Mouse (Mus musculus) CH12.LX (cell line): ENCODE measurements at regions not wholly inside any gene's neighbourhood (a gene's known extent, or its start where the extent isn't known, plus 50 kb on each side); places are given as distances from the start of the nearest gene placed in this dataset.
A peak's percentile ranks its signal among the peaks of the same experiment; 100 is the strongest.

Experiments
- DNase-seq: peaks from one replicate; pipeline ENCODE4 v3.0.0-alpha.2; 2013; ENCODE audit errors: extremely low read depth
- H3K27ac ChIP-seq: 2 replicates; pipeline ENCODE4 v1.5.1; 2012; ENCODE audit warnings: low read depth, mild to moderate bottlenecking, control low read depth, moderate library complexity; ENCODE audit not compliant: insufficient read depth
- H3K27me3 ChIP-seq: replicated peaks from 2 replicates; pipeline ENCODE3; 2012; ENCODE audit warnings: inconsistent platforms
- H3K36me3 ChIP-seq, 2 experiments: replicated peaks in 1 of 2; 2 replicates each; pipeline versions ENCODE3 to v1.6.1; 2012; ENCODE audit warnings: inconsistent platforms in 1 of 2, low read length in 1 of 2, mild to moderate bottlenecking in 1 of 2, mixed read lengths in 1 of 2, moderate library complexity in 1 of 2; ENCODE audit not compliant: control insufficient read depth in 1 of 2, insufficient read depth in 1 of 2
- H3K4me1 ChIP-seq, 2 experiments: 2 replicates each; pipeline ENCODE4 v1.6.1; 2012; ENCODE audit warnings: inconsistent platforms in 1 of 2, moderate library complexity in 1 of 2; ENCODE audit not compliant: insufficient read depth in 2 of 2, control insufficient read depth in 1 of 2
- H3K4me2 ChIP-seq: 2 replicates; pipeline ENCODE4 v1.6.1; 2012; ENCODE audit warnings: low read depth, mild to moderate bottlenecking, control low read depth; ENCODE audit not compliant: poor library complexity, insufficient read depth, severe bottlenecking
- H3K4me3 ChIP-seq, 3 experiments: fragments of 150-350 bp in 1 of 3; sonication (generic) in 1 of 3; replicated peaks in 1 of 3; 2 replicates each; pipeline versions ENCODE3 to v1.5.1; 2011 to 2012; ENCODE audit warnings: low read depth in 2 of 3, low read length in 2 of 3, mild to moderate bottlenecking in 2 of 3, moderate library complexity in 2 of 3, control low read depth in 1 of 3, improper control_type of control experiment in 1 of 3, inconsistent platforms in 1 of 3, mixed read lengths in 1 of 3; ENCODE audit not compliant: poor library complexity in 1 of 3
- H3K79me2 ChIP-seq: replicated peaks from 2 replicates; pipeline ENCODE4 v1.6.1; 2012; ENCODE audit warnings: mild to moderate bottlenecking, moderate library complexity; ENCODE audit not compliant: control insufficient read depth, poor library complexity, insufficient read depth, severe bottlenecking; ENCODE audit errors: extremely low read depth
- H3K9ac ChIP-seq: 2 replicates; pipeline ENCODE4 v1.6.1; 2012; ENCODE audit warnings: low read depth, mild to moderate bottlenecking, control low read depth, moderate library complexity; ENCODE audit not compliant: insufficient read depth
- H3K9me3 ChIP-seq: replicated peaks from 2 replicates; pipeline ENCODE3; 2012; ENCODE audit warnings: low read length, inconsistent platforms, mixed read lengths
- CTCF ChIP-seq, 2 experiments: IDR thresholded peaks in 1 of 2; conservative IDR thresholded peaks in 1 of 2; 2 replicates each; pipeline ENCODE4 v1.5.1; 2011 to 2012; ENCODE audit warnings: low read depth in 2 of 2, low read length in 2 of 2, improper control_type of control experiment in 1 of 2, inconsistent platforms in 1 of 2, mild to moderate bottlenecking in 1 of 2, moderate library complexity in 1 of 2
- GABPA ChIP-seq: IDR thresholded peaks from 2 replicates; pipeline ENCODE4 v1.6.1; 2012; ENCODE audit warnings: low read depth, low read length, improper control_type of control experiment, inconsistent platforms; ENCODE audit not compliant: insufficient replicate concordance
- HCFC1 ChIP-seq: IDR thresholded peaks from 2 replicates; pipeline ENCODE4 v1.6.1; 2012; ENCODE audit warnings: low read depth, mild to moderate bottlenecking, inconsistent platforms, low read length, improper control_type of control experiment
- IRF4 ChIP-seq: IDR thresholded peaks from 2 replicates; pipeline ENCODE4 v1.6.1; 2014; ENCODE audit warnings: low read depth, mild to moderate bottlenecking, inconsistent platforms, low read length, improper control_type of control experiment
- JUND ChIP-seq: conservative IDR thresholded peaks from 2 replicates; pipeline ENCODE4 v1.6.1; 2011; ENCODE audit warnings: low read depth, low read length, improper control_type of control experiment
- MAX ChIP-seq: IDR thresholded peaks from 2 replicates; pipeline ENCODE4 v1.6.1; 2011; ENCODE audit warnings: low read length, improper control_type of control experiment
- MAZ ChIP-seq: IDR thresholded peaks from 2 replicates; pipeline ENCODE4 v1.6.1; 2012; ENCODE audit warnings: low read depth, mild to moderate bottlenecking, inconsistent platforms, low read length, improper control_type of control experiment, moderate library complexity
- MEF2A ChIP-seq: IDR thresholded peaks from 2 replicates; pipeline ENCODE4 v1.6.1; 2014; ENCODE audit warnings: low read depth, mild to moderate bottlenecking, inconsistent platforms, low read length, improper control_type of control experiment, borderline replicate concordance
- NELFE ChIP-seq: IDR thresholded peaks from 2 replicates; pipeline ENCODE4 v1.6.1; 2011; ENCODE audit warnings: low read depth, low read length, improper control_type of control experiment
- NRF1 ChIP-seq: IDR thresholded peaks from 2 replicates; pipeline ENCODE4 v1.6.1; 2014; ENCODE audit warnings: low read depth, mild to moderate bottlenecking, inconsistent platforms, low read length, improper control_type of control experiment, moderate library complexity
- PAX5 ChIP-seq: IDR thresholded peaks from 2 replicates; pipeline ENCODE4 v1.6.1; 2012; ENCODE audit warnings: low read length, inconsistent platforms, mixed read lengths
- POLR2A ChIP-seq: IDR thresholded peaks from 2 replicates; pipeline ENCODE4 v1.6.1; 2011; ENCODE audit warnings: low read depth, mild to moderate bottlenecking, improper control_type of control experiment, low read length
- POLR2AphosphoS2 ChIP-seq: IDR thresholded peaks from 2 replicates; pipeline ENCODE4 v1.6.1; 2011; ENCODE audit warnings: low read depth, low read length, improper control_type of control experiment
- SIN3A ChIP-seq: IDR thresholded peaks from 2 replicates; pipeline ENCODE4 v1.6.1; 2012; ENCODE audit warnings: low read length, improper control_type of control experiment, inconsistent platforms
- SMC3 ChIP-seq: IDR thresholded peaks from 2 replicates; pipeline ENCODE4 v1.6.1; 2011; ENCODE audit warnings: low read depth, low read length, improper control_type of control experiment
- TCF12 ChIP-seq: IDR thresholded peaks from 2 replicates; pipeline ENCODE4 v1.6.1; 2014; ENCODE audit warnings: low read depth, mild to moderate bottlenecking, inconsistent platforms, low read length, improper control_type of control experiment
- UBTF ChIP-seq: IDR thresholded peaks from 2 replicates; pipeline ENCODE4 v1.6.1; 2012; ENCODE audit warnings: low read depth, mild to moderate bottlenecking, inconsistent platforms, low read length, improper control_type of control experiment, moderate library complexity
- USF2 ChIP-seq: conservative IDR thresholded peaks from 2 replicates; pipeline ENCODE4 v1.6.1; 2011; ENCODE audit warnings: low read depth, low read length, improper control_type of control experiment
- ZKSCAN1 ChIP-seq: IDR thresholded peaks from 2 replicates; pipeline ENCODE4 v1.6.1; 2012; ENCODE audit warnings: low read depth, inconsistent platforms, low read length, improper control_type of control experiment, borderline replicate concordance
- ZMIZ1 ChIP-seq: IDR thresholded peaks from 2 replicates; pipeline ENCODE4 v1.6.1; 2012; ENCODE audit warnings: low read depth, mild to moderate bottlenecking, inconsistent platforms, low read length, improper control_type of control experiment
- dilution Hi-C: fragments of 300-500 bp; cut with MboI; formaldehyde crosslinking; loops from 2 replicates; pipeline ENCODE4 v1.14.3; 2020; ENCODE audit warnings: low sequenced_read_pairs; ENCODE audit not compliant: extremely low pct_unique_long_range_greater_than_20kb, extremely low pct_ligation_motif_present
- in situ Hi-C: fragments of 300-500 bp; cut with MboI; formaldehyde crosslinking; loops from 3 replicates; pipeline ENCODE4 v1.14.3; 2019; ENCODE audit warnings: low sequenced_read_pairs, low pct_ligation_motif_present, low pct_unique_long_range_greater_than_20kb, mixed read lengths

DNA sequence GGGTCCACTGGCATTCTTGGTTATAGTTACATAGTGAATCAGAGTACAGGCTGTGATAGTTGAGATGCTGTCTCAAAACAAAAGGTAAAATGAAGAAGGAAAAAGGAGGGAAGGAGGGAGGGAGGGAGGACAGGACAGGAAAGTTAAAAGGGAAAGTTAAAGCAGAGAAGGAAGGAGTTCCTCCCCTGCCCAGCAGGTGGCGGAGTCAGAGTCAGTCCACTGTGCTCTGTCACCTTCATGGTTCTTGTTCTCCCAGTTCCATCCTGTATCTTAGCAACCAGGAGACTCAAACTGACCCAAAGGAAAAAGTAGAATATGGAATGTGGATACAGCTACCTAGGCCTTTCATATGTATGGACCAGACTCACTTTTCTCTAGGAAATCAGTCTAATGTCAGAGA, 288.3 kb downstream of the Pdcd6ip start:
- DNase-seq: peak; percentile 11
- Histone ChIP-seq H3K36me3 (no peaks in the 10 kb centered on the region), H3K27ac (no peak overlapping the region), H3K4me3 (no peak overlapping the region), H3K79me2 (no peaks in the 10 kb centered on the region), H3K9ac (no peak overlapping the region), H3K4me1 (no peaks in the 10 kb centered on the region), H3K4me2 (no peak overlapping the region), H3K27me3 (peaks cover 10% of the 10 kb centered on the region), H3K9me3 (peaks cover 34% of the 10 kb centered on the region)
- dilution Hi-C loops (no loop called here), in situ Hi-C loops (no loop called here)
- TF ChIP-seq SMC3 (peak; percentile 47), NELFE (no peak), TCF12 (no peak), CTCF (conservative IDR thresholded peaks at IDR 0.05 in 1 of 2, IDR thresholded peaks at IDR 0.05 in 1 of 2; ENCODE audit: low read depth in 2 of 2, low read length in 2 of 2) (peak; percentile 35 to 45)

DNA sequence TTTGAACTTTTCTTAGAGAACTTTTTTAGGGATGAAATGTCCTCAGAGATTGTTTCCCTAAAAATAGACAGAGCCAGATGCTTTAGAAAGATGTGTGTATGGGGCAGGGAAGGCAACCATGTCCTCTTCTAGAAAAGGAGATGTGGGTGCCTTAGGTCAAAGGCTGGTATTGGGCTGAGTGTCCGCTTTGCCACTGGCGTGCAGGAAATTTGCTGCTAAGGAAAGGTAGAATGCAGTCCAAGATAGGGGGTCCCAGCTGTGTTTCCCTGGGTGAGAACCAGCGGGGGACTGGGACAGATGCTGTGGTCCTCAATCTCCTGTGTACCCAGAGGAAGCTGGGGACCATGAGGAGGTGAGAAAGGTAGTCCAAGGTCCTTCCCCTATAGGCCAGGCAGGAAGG, 291.0 kb downstream of the Pdcd6ip start:
- no peaks in the 10 kb centered on the region for H3K79me2 ChIP-seq
- in situ Hi-C loops: no loop called here
- H3K9ac ChIP-seq: no peak overlapping the region
- no peak overlapping the region for H3K4me2 ChIP-seq
- H3K27ac ChIP-seq: no peak overlapping the region
- peaks cover 33% of the 10 kb centered on the region for H3K9me3 ChIP-seq
- no peak for DNase-seq
- no peaks in the 10 kb centered on the region for H3K36me3 ChIP-seq
- no peaks in the 10 kb centered on the region for H3K4me1 ChIP-seq
- H3K27me3 ChIP-seq: peaks cover 14% of the 10 kb centered on the region
- no peak overlapping the region for H3K4me3 ChIP-seq
- TF ChIP-seq SIN3A (no peak), CTCF (conservative IDR thresholded peaks at IDR 0.05 in 1 of 2, IDR thresholded peaks at IDR 0.05 in 1 of 2; ENCODE audit: low read depth in 2 of 2, low read length in 2 of 2) (no peak), MEF2A (no peak), POLR2AphosphoS2 (no peak), MAZ (no peak), JUND (no peak), IRF4 (no peak), USF2 (no peak), PAX5 (no peak), SMC3 (no peak), HCFC1 (no peak), GABPA (no peak), ZKSCAN1 (no peak), POLR2A (no peak), MAX (no peak), NRF1 (no peak), UBTF (no peak), ZMIZ1 (no peak)
- TF ChIP-seq, all 38 proteins: peak for 0
- dilution Hi-C loops: no loop called here
